Comparison of ENCODE assay signal across 8 mouse cellular contexts in the genomic region with DNA sequence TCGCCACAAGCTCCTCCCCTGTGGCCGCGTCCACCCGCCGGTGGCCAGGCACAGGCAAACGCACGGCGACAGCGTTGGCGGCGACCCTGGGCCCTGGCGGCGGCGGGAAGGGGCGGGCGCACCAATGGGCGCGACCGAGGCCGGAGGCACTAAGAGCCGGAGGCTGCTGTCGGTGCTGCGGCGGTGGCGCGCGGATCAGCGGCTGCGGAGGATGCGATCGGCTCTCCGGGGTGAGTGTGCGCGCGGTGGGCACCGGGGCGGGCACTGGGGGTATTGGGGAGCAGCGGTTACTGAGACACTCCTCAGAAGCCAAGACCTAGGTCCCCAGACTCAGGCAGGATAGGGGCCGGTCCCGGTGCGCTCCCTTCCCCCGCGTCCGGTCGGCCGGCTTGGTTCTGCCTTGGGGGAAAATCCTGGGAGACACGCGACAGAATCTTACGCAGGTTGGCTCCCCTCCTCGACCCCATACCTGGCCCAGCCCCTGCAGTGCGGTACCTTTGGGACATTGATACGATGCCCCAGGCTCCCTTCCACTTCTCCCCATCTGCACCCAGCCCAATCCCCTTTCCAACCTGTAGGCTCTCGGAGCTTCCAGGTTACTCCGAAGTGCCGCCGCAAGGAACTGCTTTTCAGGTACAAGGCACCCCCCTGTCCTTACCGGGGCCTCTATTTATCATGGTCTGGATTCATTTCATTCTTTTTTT. TPM values are rescaled to one million over a fixed set of nuclear protein-coding genes. Genes with fewer than 3 reads are reported as not detected.
DNase-seq lines count a peak whose midpoint lies in the region; ATAC-seq lines count a peak whose summit lies in the region.

A gene (plus strand): TSS at position 115 of the 704 bp plus-strand sequence.

- H3K9me3 ChIP-seq in forebrain, embryonic 16.5 days (ENCODE audit: control insufficient read depth, low read length): no peaks in the 10 kb centered on the region
- H3K9me3 ChIP-seq in intestine, embryonic 16.5 days (ENCODE audit: control insufficient read depth, low read length): no peaks in the 10 kb centered on the region
- H3K9me3 ChIP-seq in liver, embryonic 13.5 days (replicated peaks): no peaks in the 10 kb centered on the region

- peak; percentile 85 for ATAC-seq in forebrain, embryonic 16.5 days
- ATAC-seq in intestine, embryonic 16.5 days: peak; percentile 69
- ATAC-seq in liver, embryonic 13.5 days (ENCODE audit: low read depth): no peak

- peak within 1 kb of the TSS; percentile 69 for H3K4me3 ChIP-seq in forebrain, embryonic 16.5 days (replicated peaks; ENCODE audit: low read length)
- H3K4me3 ChIP-seq in intestine, embryonic 16.5 days (ENCODE audit: low read length): peak within 1 kb of the TSS; percentile 60
- peak within 1 kb of the TSS; percentile 43 for H3K4me3 ChIP-seq in liver, embryonic 13.5 days (replicated peaks)

- peaks cover 11% of the 10 kb centered on the region for H3K4me1 ChIP-seq in forebrain, embryonic 16.5 days (replicated peaks; ENCODE audit: control insufficient read depth, insufficient read depth, low read length)
- H3K4me1 ChIP-seq in intestine, embryonic 16.5 days (ENCODE audit: control insufficient read depth, insufficient read depth, low read length): peaks cover 3% of the 10 kb centered on the region; the same call in 1 of the 2 replicates
- 0 out of 2 replicates have a peak, but pooled peaks cover 4% of the 10 kb centered on the region for H3K4me1 ChIP-seq in liver, embryonic 13.5 days (replicated peaks)

- H3K9ac ChIP-seq in forebrain, embryonic 16.5 days (replicated peaks; ENCODE audit: low read depth, low read length): peak within 1 kb of the TSS; percentile 55
- peak within 1 kb of the TSS; percentile 50 for H3K9ac ChIP-seq in intestine, embryonic 16.5 days (ENCODE audit: low read depth, low read length)
- H3K9ac ChIP-seq in liver, embryonic 13.5 days: no peak within 1 kb of the TSS

- peaks cover 19% of the 10 kb centered on the region for H3K27me3 ChIP-seq in forebrain, embryonic 16.5 days (replicated peaks; ENCODE audit: control insufficient read depth, insufficient read depth, low read length)
- H3K27me3 ChIP-seq in intestine, embryonic 16.5 days (replicated peaks; ENCODE audit: control insufficient read depth, insufficient read depth, low read length): peaks cover 24% of the 10 kb centered on the region
- peaks cover 53% of the 10 kb centered on the region for H3K27me3 ChIP-seq in liver, embryonic 13.5 days

- no peaks in the 10 kb centered on the region for H3K36me3 ChIP-seq in forebrain, embryonic 16.5 days (ENCODE audit: control insufficient read depth, insufficient read depth)
- H3K36me3 ChIP-seq in intestine, embryonic 16.5 days (ENCODE audit: control insufficient read depth, insufficient read depth, low read length): no peaks in the 10 kb centered on the region
- H3K36me3 ChIP-seq in liver, embryonic 13.5 days: no peaks in the 10 kb centered on the region

- peak; percentile 28 for DNase-seq in ovary, postnatal 36 days (ENCODE audit: low spot score)
- DNase-seq in ovary, postnatal 14 days (ENCODE audit: low spot score): no peak
- DNase-seq in brain, adult 2 months (ENCODE audit: low read depth, low spot score): peak; percentile 31
- DNase-seq in liver, embryonic 13.5 days: no peak
- peak; percentile 67 for DNase-seq in retina, embryonic 14.5 days (ENCODE audit: low spot score)
- no peak for DNase-seq in ovary, postnatal 10 days (ENCODE audit: low spot score)

- no peak within 1 kb of the TSS for H3K27ac ChIP-seq in forebrain, embryonic 16.5 days (ENCODE audit: low read length)
- no peak within 1 kb of the TSS for H3K27ac ChIP-seq in intestine, embryonic 16.5 days (ENCODE audit: low read length)
- no peak within 1 kb of the TSS for H3K27ac ChIP-seq in liver, embryonic 13.5 days

- peak within 1 kb of the TSS; percentile 100 for H3K4me2 ChIP-seq in forebrain, embryonic 16.5 days (ENCODE audit: low read length)
- H3K4me2 ChIP-seq in intestine, embryonic 16.5 days (ENCODE audit: low read depth, low read length): peak within 1 kb of the TSS; percentile 93
- H3K4me2 ChIP-seq in liver, embryonic 13.5 days: peak within 1 kb of the TSS; percentile 64

- WGBS in forebrain, embryonic 16.5 days: under 1% methylated on average over 57 of the region's 57 CpGs
- under 1% methylated on average over 55 of the region's 57 CpGs for WGBS in intestine, embryonic 16.5 days
- WGBS in liver, embryonic 13.5 days (ENCODE audit: insufficient replicate concordance): 1% methylated on average over 47 of the region's 57 CpGs

RNA-seq across cellular contexts. Expression of the gene that starts here (rescaled TPM):
- polyA plus RNA-seq in forebrain, embryonic 16.5 days (2015; fragmentation: Nextera tagmentation; extraction: Ambion mirVana): 31.6 and 34.6 TPM in 2 replicates
- 1.1 and 1.3 TPM in 2 replicates for polyA plus RNA-seq in intestine, embryonic 16.5 days (2015; fragmentation: Nextera tagmentation; extraction: Ambion mirVana)
- polyA plus RNA-seq in liver, embryonic 13.5 days (2015; fragmentation: Nextera tagmentation; extraction: Ambion mirVana): 0.12 and 0.14 TPM in 2 replicates

Comparison
In these comparisons a context has a peak if more than half of its experiments do, and no peak if none do; other contexts are left out.
1. RNA of the gene that starts here (polyA plus RNA-seq): 31.6 to 34.6 TPM in forebrain, embryonic 16.5 days; 1.1 to 1.3 TPM in intestine, embryonic 16.5 days and 0.12 to 0.14 TPM in liver, embryonic 13.5 days; every median in the first group is over 10 times any median in the second.
2. DNase-seq: peak in ovary, postnatal 36 days (single experiment), brain, adult 2 months (single experiment) and retina, embryonic 14.5 days (single experiment); none in ovary, postnatal 14 days (single experiment), liver, embryonic 13.5 days (single experiment) and ovary, postnatal 10 days (single experiment).
3. Peak in every context shown above with its lines, with median percentiles within 50 percentile points of each other: H3K4me2 ChIP-seq and H3K4me3 ChIP-seq.